Mouse (Mus musculus) midbrain, embryonic 14.5 days (tissue): ENCODE results near the gene Inka1. TPM values are rescaled to one million over a fixed set of nuclear protein-coding genes. Genes with fewer than 3 reads are reported as not detected.

Source experiments
- ATAC-seq: fragments of 200-750 bp; cut with Nextera tagmentation; 2 replicates; pipeline ENCODE4 v1.8.0; 2017; ENCODE audit warnings: moderate number of reproducible peaks, moderate library complexity; ENCODE audit not compliant: low FRiP score, low TSS enrichment
- DNase-seq: peaks from one replicate; pipeline ENCODE4 v3.0.0-alpha.2; 2015
- H3K27ac ChIP-seq: fragments of 300-500 bp; sonication (generic); replicated peaks from 2 replicates; pipeline ENCODE4 v1.5.1; 2014; ENCODE audit warnings: mild to moderate bottlenecking, low read depth, low read length, moderate library complexity
- H3K27me3 ChIP-seq: fragments of 300-500 bp; sonication (generic); 2 replicates; pipeline ENCODE4 v1.6.1; 2014; ENCODE audit warnings: low read length, control low read depth, mixed read lengths; ENCODE audit not compliant: control insufficient read depth, insufficient read depth
- H3K36me3 ChIP-seq: fragments of 300-500 bp; sonication (generic); 2 replicates; pipeline ENCODE4 v1.6.1; 2014; ENCODE audit warnings: low read length, control low read depth; ENCODE audit not compliant: control insufficient read depth, insufficient read depth
- H3K4me1 ChIP-seq: fragments of 300-500 bp; sonication (generic); 2 replicates; pipeline ENCODE4 v1.6.1; 2014; ENCODE audit warnings: mild to moderate bottlenecking, antibody characterized with exemption, low read length, control low read depth; ENCODE audit not compliant: control insufficient read depth, insufficient read depth
- H3K4me2 ChIP-seq: fragments of 300-500 bp; sonication (generic); 2 replicates; pipeline ENCODE4 v1.6.1; 2014; ENCODE audit warnings: mild to moderate bottlenecking, low read length, moderate library complexity
- H3K4me3 ChIP-seq: fragments of 300-500 bp; sonication (generic); replicated peaks from 2 replicates; pipeline ENCODE4 v1.5.1; 2014; ENCODE audit warnings: low read depth, low read length
- H3K9ac ChIP-seq: fragments of 300-500 bp; sonication (generic); replicated peaks from 2 replicates; pipeline ENCODE4 v1.6.1; 2014; ENCODE audit warnings: mild to moderate bottlenecking, low read length, moderate library complexity
- H3K9me3 ChIP-seq: fragments of 300-500 bp; sonication (generic); 2 replicates; pipeline ENCODE4 v1.6.1; 2016; ENCODE audit warnings: low read length, control low read depth, mixed read lengths; ENCODE audit not compliant: control insufficient read depth
- WGBS: fragments of 180-500 bp; shearing (Covaris S2); extraction: QIAGEN DNeasy Blood & Tissue Kit; methylation state at CpG from one replicate; pipeline ENCODE4 v1.1.7; 2014; 5-methylcytosine and 5-hydroxymethylcytosine counted together
- polyA plus RNA-seq: library from polyadenylated mRNA; unstranded; fragments of >200 nt; fragmentation: Nextera tagmentation; extraction: Ambion mirVana; gene quantifications from 2 replicates; pipeline ENCODE4 v1.2.1, GENCODE M21; 2014

Gene Inka1
- polyA plus RNA-seq, 1 experiment from 2014 or later: 13.3 TPM

- H3K27me3 ChIP-seq: no peaks in the 10 kb centered on the region
- no peaks in the 10 kb centered on the region for H3K9me3 ChIP-seq
- DNase-seq (no peak), ATAC-seq (no peak)
- 5% methylated on average over 3 of the region's 3 CpGs for WGBS
- H3K4me3 ChIP-seq: peak within 1 kb of the TSS; percentile 50
- H3K4me1 ChIP-seq: peaks cover 16% of the 10 kb centered on the region; the same call in 1 of the 2 replicates
- H3K36me3 ChIP-seq: no peaks in the 10 kb centered on the region
- peak within 1 kb of the TSS; percentile 66 for H3K9ac ChIP-seq
- H3K27ac ChIP-seq: no peak within 1 kb of the TSS
- H3K4me2 ChIP-seq: peak within 1 kb of the TSS; percentile 86
Observed at GRCm38 (mm10) chr9:107935374-107935773, 50.3 kb downstream of the Inka1 start, which contains the start of gene Camkv. Gene Camkv, plus strand, starts transcription at chr9:107935674.

Other genes with a start within 250 kb of the Inka1 start
- gene Rbm5, start 214.9 kb downstream of the Inka1 start, polyA plus RNA-seq: 190 and 241 TPM in 2 replicates
- gene Rbm6, start 112.6 kb downstream of the Inka1 start, polyA plus RNA-seq: 72.6 and 95.5 TPM in 2 replicates
- gene Mon1a, start 97.7 kb downstream of the Inka1 start, polyA plus RNA-seq: 21.8 and 25.5 TPM in 2 replicates
- gene Mst1r, start 79.0 kb downstream of the Inka1 start, polyA plus RNA-seq: 0.58 and 0.82 TPM in 2 replicates
- not detected in 2 replicates for gene Actl11, start 57.4 kb downstream of the Inka1 start, polyA plus RNA-seq
- gene Camkv, start 50.2 kb downstream of the Inka1 start, polyA plus RNA-seq: 16.7 and 26.1 TPM in 2 replicates
- 10.3 and 10.4 TPM in 2 replicates for gene Traip, start 35.7 kb downstream of the Inka1 start, polyA plus RNA-seq
- 2.6 and 5.0 TPM in 2 replicates for gene Uba7, start 10.4 kb downstream of the Inka1 start, polyA plus RNA-seq
- 0.47 and 0.49 TPM in 2 replicates for gene Gm20661, start 2.8 kb downstream of the Inka1 start, polyA plus RNA-seq
- 1.1 and 1.2 TPM in 2 replicates for gene Cdhr4, start 6.6 kb upstream of the Inka1 start, polyA plus RNA-seq
- 0.72 TPM in 1 of 2 replicates, not detected in the other for gene Gm20662, start 10.5 kb upstream of the Inka1 start, polyA plus RNA-seq
- gene Ip6k1, start 16.6 kb upstream of the Inka1 start, polyA plus RNA-seq: 61.1 and 64.4 TPM in 2 replicates
- gene Gmppb, start 63.4 kb upstream of the Inka1 start, polyA plus RNA-seq: 14.0 and 16.7 TPM in 2 replicates
- 2.4 and 3.5 TPM in 2 replicates for gene Amigo3, start 67.3 kb upstream of the Inka1 start, polyA plus RNA-seq
- gene Mst1, start 94.6 kb upstream of the Inka1 start, polyA plus RNA-seq: not detected in 2 replicates
- 54.8 and 56.2 TPM in 2 replicates for gene Rnf123, start 97.5 kb upstream of the Inka1 start, polyA plus RNA-seq
- gene Apeh, start 108.7 kb upstream of the Inka1 start, polyA plus RNA-seq: 38.0 and 43.8 TPM in 2 replicates
- gene Bsn, start 204.5 kb upstream of the Inka1 start, polyA plus RNA-seq: 14.2 and 14.7 TPM in 2 replicates